Mouse (Mus musculus) CH12.LX (cell line): ENCODE results near the gene Rfc4. TPM values are rescaled to one million over a fixed set of nuclear protein-coding genes. Genes with fewer than 3 reads are reported as not detected.
"Not testable (repeated sequence)": the region's sequence is repeated elsewhere in the genome, so short reads cannot be mapped to it uniquely, and the experiment has no call there.

Experiments used
- DNase-seq: peaks from one replicate; pipeline ENCODE4 v3.0.0-alpha.2; 2013; ENCODE audit errors: extremely low read depth
- H3K27ac ChIP-seq: 2 replicates; pipeline ENCODE4 v1.5.1; 2012; ENCODE audit warnings: low read depth, mild to moderate bottlenecking, control low read depth, moderate library complexity; ENCODE audit not compliant: insufficient read depth
- H3K27me3 ChIP-seq: replicated peaks from 2 replicates; pipeline ENCODE3; 2012; ENCODE audit warnings: inconsistent platforms
- H3K36me3 ChIP-seq, 2 experiments: replicated peaks in 1 of 2; 2 replicates each; pipeline versions ENCODE3 to v1.6.1; 2012; ENCODE audit warnings: inconsistent platforms in 1 of 2, low read length in 1 of 2, mild to moderate bottlenecking in 1 of 2, mixed read lengths in 1 of 2, moderate library complexity in 1 of 2; ENCODE audit not compliant: control insufficient read depth in 1 of 2, insufficient read depth in 1 of 2
- H3K4me1 ChIP-seq, 2 experiments: 2 replicates each; pipeline ENCODE4 v1.6.1; 2012; ENCODE audit warnings: inconsistent platforms in 1 of 2, moderate library complexity in 1 of 2; ENCODE audit not compliant: insufficient read depth in 2 of 2, control insufficient read depth in 1 of 2
- H3K4me2 ChIP-seq: 2 replicates; pipeline ENCODE4 v1.6.1; 2012; ENCODE audit warnings: low read depth, mild to moderate bottlenecking, control low read depth; ENCODE audit not compliant: poor library complexity, insufficient read depth, severe bottlenecking
- H3K4me3 ChIP-seq, 3 experiments: fragments of 150-350 bp in 1 of 3; sonication (generic) in 1 of 3; replicated peaks in 1 of 3; 2 replicates each; pipeline versions ENCODE3 to v1.5.1; 2011 to 2012; ENCODE audit warnings: low read depth in 2 of 3, low read length in 2 of 3, mild to moderate bottlenecking in 2 of 3, moderate library complexity in 2 of 3, control low read depth in 1 of 3, improper control_type of control experiment in 1 of 3, inconsistent platforms in 1 of 3, mixed read lengths in 1 of 3; ENCODE audit not compliant: poor library complexity in 1 of 3
- H3K79me2 ChIP-seq: replicated peaks from 2 replicates; pipeline ENCODE4 v1.6.1; 2012; ENCODE audit warnings: mild to moderate bottlenecking, moderate library complexity; ENCODE audit not compliant: control insufficient read depth, poor library complexity, insufficient read depth, severe bottlenecking; ENCODE audit errors: extremely low read depth
- H3K9ac ChIP-seq: 2 replicates; pipeline ENCODE4 v1.6.1; 2012; ENCODE audit warnings: low read depth, mild to moderate bottlenecking, control low read depth, moderate library complexity; ENCODE audit not compliant: insufficient read depth
- H3K9me3 ChIP-seq: replicated peaks from 2 replicates; pipeline ENCODE3; 2012; ENCODE audit warnings: low read length, inconsistent platforms, mixed read lengths
- MAFK ChIP-seq: IDR thresholded peaks from 2 replicates; pipeline ENCODE4 v1.6.1; 2011; ENCODE audit warnings: low read length, improper control_type of control experiment; ENCODE audit not compliant: insufficient replicate concordance
- dilution Hi-C: fragments of 300-500 bp; cut with MboI; formaldehyde crosslinking; loops from 2 replicates; pipeline ENCODE4 v1.14.3; 2020; ENCODE audit warnings: low sequenced_read_pairs; ENCODE audit not compliant: extremely low pct_unique_long_range_greater_than_20kb, extremely low pct_ligation_motif_present
- in situ Hi-C: fragments of 300-500 bp; cut with MboI; formaldehyde crosslinking; loops from 3 replicates; pipeline ENCODE4 v1.14.3; 2019; ENCODE audit warnings: low sequenced_read_pairs, low pct_ligation_motif_present, low pct_unique_long_range_greater_than_20kb, mixed read lengths
- polyA plus RNA-seq: library from polyadenylated mRNA; unstranded; fragments of >175 nt; gene quantifications from 2 replicates; pipeline ENCODE4 v1.2.1, GENCODE M21; 2012; ENCODE audit warnings: low read depth; ENCODE audit not compliant: insufficient read length
- total RNA-seq, 2 experiments: library from RNA; depleted of rRNA; stranded (reverse); fragments of 300-350 nt in 1 of 2; fragments of >200 nt in 1 of 2; gene quantifications; 2 replicates each; pipeline ENCODE4 v1.2.3; 2012 to 2014

Gene Rfc4
- total and polyA plus RNA-seq, 3 experiments = 74.6 to 191 (median 121) TPM

- H3K27me3 ChIP-seq, dilution Hi-C loops, H3K36me3 ChIP-seq, H3K9me3 ChIP-seq, H3K27ac ChIP-seq, H3K79me2 ChIP-seq, H3K4me2 ChIP-seq, DNase-seq, H3K4me3 ChIP-seq, H3K9ac ChIP-seq, in situ Hi-C loops, H3K4me1 ChIP-seq: not testable (repeated sequence)
- TF ChIP-seq MAFK = peak; percentile 83
Measured at GRCm38 (mm10) chr16:23077516-23077915, 50.0 kb downstream of the Rfc4 start.

Other genes starting within 250 kb of the Rfc4 start
- not detected in 2 replicates for gene Ahsg, start 236.5 kb downstream of the Rfc4 start, total RNA-seq (2012; rRNA removed)
- gene Ahsg, start 236.5 kb downstream of the Rfc4 start, total RNA-seq (2014; rRNA removed) = not detected in 2 replicates
- 0.25 and 0.43 TPM in 2 replicates for gene Ahsg, start 236.5 kb downstream of the Rfc4 start, polyA plus RNA-seq
- 0.25 and 0.42 TPM in 2 replicates for gene Fetub, start 209.4 kb downstream of the Rfc4 start, total RNA-seq (2012; rRNA removed)
- gene Fetub, start 209.4 kb downstream of the Rfc4 start, total RNA-seq (2014; rRNA removed) = 1.0 and 1.3 TPM in 2 replicates
- gene Fetub, start 209.4 kb downstream of the Rfc4 start, polyA plus RNA-seq = 15.5 and 15.8 TPM in 2 replicates
- gene Hrg, start 176.7 kb downstream of the Rfc4 start, total RNA-seq (2012; rRNA removed) = not detected in 2 replicates
- gene Hrg, start 176.7 kb downstream of the Rfc4 start, total RNA-seq (2014; rRNA removed) = not detected in 2 replicates
- gene Hrg, start 176.7 kb downstream of the Rfc4 start, polyA plus RNA-seq = not detected in 2 replicates
- gene Kng2, start 98.3 kb downstream of the Rfc4 start, total RNA-seq (2012; rRNA removed) = not detected in 2 replicates
- gene Kng2, start 98.3 kb downstream of the Rfc4 start, total RNA-seq (2014; rRNA removed) = not detected in 2 replicates
- not detected in 2 replicates for gene Kng2, start 98.3 kb downstream of the Rfc4 start, polyA plus RNA-seq
- not detected in 2 replicates for gene Kng1, start 69.9 kb downstream of the Rfc4 start, total RNA-seq (2012; rRNA removed)
- gene Kng1, start 69.9 kb downstream of the Rfc4 start, total RNA-seq (2014; rRNA removed) = not detected in 2 replicates
- gene Kng1, start 69.9 kb downstream of the Rfc4 start, polyA plus RNA-seq = not detected in 2 replicates
- 358 and 457 TPM in 2 replicates for gene Eif4a2, start 20.3 kb downstream of the Rfc4 start, total RNA-seq (2012; rRNA removed)
- 660 and 860 TPM in 2 replicates for gene Eif4a2, start 20.3 kb downstream of the Rfc4 start, total RNA-seq (2014; rRNA removed)
- 475 TPM in 2 replicates for gene Eif4a2, start 20.3 kb downstream of the Rfc4 start, polyA plus RNA-seq
- 0.13 TPM in 1 of 2 replicates, not detected in the other for gene Adipoq, start 18.8 kb upstream of the Rfc4 start, total RNA-seq (2012; rRNA removed)
- 0.68 and 0.99 TPM in 2 replicates for gene Adipoq, start 18.8 kb upstream of the Rfc4 start, total RNA-seq (2014; rRNA removed)
- 0.55 and 1.1 TPM in 2 replicates for gene Adipoq, start 18.8 kb upstream of the Rfc4 start, polyA plus RNA-seq
- 60.6 and 64.5 TPM in 2 replicates for gene St6gal1, start 97.0 kb upstream of the Rfc4 start, total RNA-seq (2012; rRNA removed)
- 56.8 and 67.8 TPM in 2 replicates for gene St6gal1, start 97.0 kb upstream of the Rfc4 start, total RNA-seq (2014; rRNA removed)
- gene St6gal1, start 97.0 kb upstream of the Rfc4 start, polyA plus RNA-seq = 156 and 168 TPM in 2 replicates